ENCODE assay signal across 26 mouse cellular contexts in the genomic region with DNA sequence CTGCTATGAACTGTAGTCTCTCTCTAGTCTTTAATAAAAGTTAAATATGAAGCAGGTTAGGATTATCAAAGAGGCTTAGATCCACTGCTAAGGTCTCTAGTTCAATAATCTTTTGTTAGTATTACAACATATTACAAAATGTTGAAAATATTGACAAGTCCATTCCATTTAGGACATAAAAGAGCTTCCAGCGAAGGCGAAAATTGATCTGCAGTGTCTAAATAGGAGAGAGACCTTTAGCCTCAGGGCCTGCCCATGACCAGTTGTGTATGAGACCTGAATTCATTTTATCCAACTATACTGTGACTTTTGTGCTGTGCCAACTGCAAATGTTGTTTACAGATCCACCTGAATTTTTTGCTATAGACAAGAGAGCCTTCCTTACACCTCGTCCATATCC. TPM values are rescaled to one million over a fixed set of nuclear protein-coding genes. Genes with fewer than 3 reads are reported as not detected.
A peak's percentile ranks its signal among the peaks of the same experiment; 100 is the strongest.
DNase-seq lines count a peak whose midpoint lies in the region; ATAC-seq and TF ChIP-seq lines count a peak whose summit lies in the region.
"Had no signal": no experiment of that assay in that cellular context is flagged by ENCODE, and none has a peak within 500 bp of the region (broad histone marks: within the 10 kb centered on the region; RNA-seq: fewer than 3 reads in every experiment).

No protein-coding gene starts in this region.

- no peak for TF ChIP-seq POLR2A in liver, adult 2 months (IDR thresholded peaks at IDR 0.05; ENCODE audit: extremely low read depth, insufficient read depth, low read length)

- peak overlapping the region; percentile 100 for H3K27ac ChIP-seq in liver, adult 2 months (replicated peaks; ENCODE audit: insufficient read depth, low read depth, low read length)
- H3K27ac ChIP-seq in liver, embryonic 12.5 days, result no peak overlapping the region
- no peak overlapping the region; the same call in 1 of the 2 replicates for H3K27ac ChIP-seq in liver, embryonic 16.5 days (ENCODE audit: low read length)
- no peak overlapping the region for H3K27ac ChIP-seq in liver, embryonic 11.5 days (ENCODE audit: low read depth, low read length)
- H3K27ac ChIP-seq in liver, postnatal 0 days (ENCODE audit: low read depth), result peak overlapping the region; percentile 91

- H3K36me3 ChIP-seq in liver, adult 2 months (ENCODE audit: control insufficient read depth, insufficient read depth, low read length), result peaks cover 49% of the 10 kb centered on the region
- no peaks in the 10 kb centered on the region for H3K36me3 ChIP-seq in liver, embryonic 12.5 days
- no peaks in the 10 kb centered on the region for H3K36me3 ChIP-seq in liver, embryonic 16.5 days (ENCODE audit: control insufficient read depth, insufficient read depth)
- no peaks in the 10 kb centered on the region for H3K36me3 ChIP-seq in liver, embryonic 11.5 days (ENCODE audit: control insufficient read depth, insufficient read depth, low read length)
- H3K36me3 ChIP-seq in liver, postnatal 0 days (replicated peaks; ENCODE audit: insufficient read depth, low read length), result no peaks in the 10 kb centered on the region
- H3K36me3 ChIP-seq: G1E had no signal

- H3K27me3 ChIP-seq in liver, adult 2 months (ENCODE audit: control insufficient read depth, insufficient read depth, low read length), result no peaks in the 10 kb centered on the region
- H3K27me3 ChIP-seq in liver, embryonic 12.5 days (replicated peaks), result no peaks in the 10 kb centered on the region
- no peaks in the 10 kb centered on the region for H3K27me3 ChIP-seq in liver, embryonic 16.5 days (ENCODE audit: control insufficient read depth, insufficient read depth, low read depth, low read length)
- H3K27me3 ChIP-seq in liver, embryonic 11.5 days (replicated peaks; ENCODE audit: control insufficient read depth, insufficient read depth, low read length), result no peaks in the 10 kb centered on the region
- no peaks in the 10 kb centered on the region for H3K27me3 ChIP-seq in liver, postnatal 0 days (ENCODE audit: insufficient read depth, low read length)

- H3K4me1 ChIP-seq in liver, adult 2 months (ENCODE audit: control insufficient read depth, insufficient read depth, low read length), result peaks cover 29% of the 10 kb centered on the region
- H3K4me1 ChIP-seq in liver, embryonic 12.5 days, result no peaks in the 10 kb centered on the region
- no peaks in the 10 kb centered on the region for H3K4me1 ChIP-seq in liver, embryonic 16.5 days (ENCODE audit: control insufficient read depth, low read depth, low read length)
- no peaks in the 10 kb centered on the region for H3K4me1 ChIP-seq in liver, embryonic 11.5 days (replicated peaks; ENCODE audit: control insufficient read depth, insufficient read depth, low read length)
- H3K4me1 ChIP-seq in liver, postnatal 0 days (ENCODE audit: insufficient read depth), result no peaks in the 10 kb centered on the region

- peak overlapping the region; percentile 47 for H3K9ac ChIP-seq in liver, adult 2 months (ENCODE audit: low read depth, low read length)
- no peak overlapping the region for H3K9ac ChIP-seq in liver, embryonic 12.5 days
- H3K9ac ChIP-seq in liver, embryonic 16.5 days (ENCODE audit: low read depth, low read length), result no peak overlapping the region
- no peak overlapping the region for H3K9ac ChIP-seq in liver, embryonic 11.5 days (ENCODE audit: low read depth, low read length)
- no peak overlapping the region for H3K9ac ChIP-seq in liver, postnatal 0 days (replicated peaks)

- ATAC-seq in liver, embryonic 12.5 days, result no peak
- peak; percentile 67 for ATAC-seq in liver, embryonic 16.5 days (ENCODE audit: low read depth)
- ATAC-seq in liver, embryonic 11.5 days (replicated peaks; ENCODE audit: low FRiP score), result no peak
- ATAC-seq in liver, postnatal 0 days, result peak; percentile 98
- ATAC-seq: activated CD4-positive, CD25-positive, alpha-beta regulatory T cell, adult 4 months; CD4-positive, CD25-positive, alpha-beta regulatory T cell, adult 4 months; Patski had no signal

- peak; percentile 98 for DNase-seq in liver, adult 2 months (ENCODE audit: extremely low read depth, low read depth, low spot score)
- no peak for DNase-seq in liver, embryonic 11.5 days (ENCODE audit: low spot score)
- DNase-seq in liver, postnatal 0 days, result peak; percentile 16
- DNase-seq in liver, result no peak
- DNase-seq: adrenal gland, adult 2 months; adrenal gland, adult 8-10 months; adrenal gland, postnatal 10 days; adrenal gland, postnatal 14 days; adrenal gland, postnatal 25 days; adrenal gland, postnatal 36 days; B cell, adult 2 months; cerebellum, adult 11 months; cerebellum, adult 11-12 months; cerebellum, adult 18-20 months had no signal

- TF ChIP-seq CTCF in liver, adult 2 months (IDR thresholded peaks at IDR 0.05; ENCODE audit: low read depth, low read length), result no peak
- no peak for TF ChIP-seq CTCF in liver, postnatal 0 days (IDR thresholded peaks at IDR 0.05; ENCODE audit: low read depth)

- TF ChIP-seq EP300 in liver, postnatal 0 days (IDR thresholded peaks at IDR 0.05; ENCODE audit: low read depth), result peak; percentile 57; the same call in 1 of the 2 replicates

- H3K4me3 ChIP-seq in liver, adult 2 months (ENCODE audit: insufficient read depth, low read depth, low read length), result no peak overlapping the region
- no peak overlapping the region for H3K4me3 ChIP-seq in liver, embryonic 12.5 days
- H3K4me3 ChIP-seq in liver, embryonic 16.5 days (ENCODE audit: low read depth, low read length), result no peak overlapping the region
- H3K4me3 ChIP-seq in liver, embryonic 11.5 days (ENCODE audit: low read depth, low read length), result no peak overlapping the region
- H3K4me3 ChIP-seq in liver, postnatal 0 days (ENCODE audit: low read depth, low read length), result no peak overlapping the region

- no peak overlapping the region for H3K4me2 ChIP-seq in liver, embryonic 12.5 days
- H3K4me2 ChIP-seq in liver, embryonic 16.5 days (ENCODE audit: low read depth, low read length), result no peak overlapping the region
- no peak overlapping the region for H3K4me2 ChIP-seq in liver, embryonic 11.5 days
- H3K4me2 ChIP-seq in liver, postnatal 0 days (ENCODE audit: low read depth, low read length), result no peak overlapping the region

- 27% methylated on average over 3 of the region's 3 CpGs for WGBS in liver, adult 2 months
- 61% methylated on average over 3 of the region's 3 CpGs for WGBS in liver, embryonic 12.5 days (ENCODE audit: insufficient replicate concordance)
- 49% methylated on average over 3 of the region's 3 CpGs for WGBS in liver, embryonic 16.5 days (ENCODE audit: insufficient replicate concordance)
- whole genome bisulfite sequencing in liver, embryonic 11.5 days, result 67% methylated on average over 3 of the region's 3 CpGs
- 53% methylated on average over 3 of the region's 3 CpGs for WGBS in liver, postnatal 0 days (ENCODE audit: insufficient replicate concordance)

- no peaks in the 10 kb centered on the region for H3K9me3 ChIP-seq in liver, embryonic 12.5 days (replicated peaks)
- H3K9me3 ChIP-seq in liver, embryonic 16.5 days (replicated peaks; ENCODE audit: control insufficient read depth, low read length), result no peaks in the 10 kb centered on the region
- no peaks in the 10 kb centered on the region for H3K9me3 ChIP-seq in liver, embryonic 11.5 days (ENCODE audit: control insufficient read depth, low read length)
- no peaks in the 10 kb centered on the region for H3K9me3 ChIP-seq in liver, postnatal 0 days (ENCODE audit: low read length)

- 0 out of 2 replicates have a peak, but pooled peaks cover 3% of the 10 kb centered on the region for H3K79me2 ChIP-seq in liver, adult 2 months (ENCODE audit: control insufficient read depth, insufficient read depth, low read length)

RNA-seq across cellular contexts. Expression of gene Hsd3b5, which starts 0.4 kb away (rescaled TPM):
- 2.6 and 20.0 TPM in 2 replicates for total RNA-seq in liver, adult 2 months (2014; rRNA removed)
- polyA plus RNA-seq in liver, adult 2 months (2012; rRNA removed), result 2.4 and 24.1 TPM in 2 replicates
- polyA plus RNA-seq in liver, embryonic 12.5 days (2016; fragmentation: Nextera tagmentation; extraction: Ambion mirVana), result 0.07 TPM in 1 of 2 replicates, not detected in the other
- polyA plus RNA-seq in liver, embryonic 16.5 days (2015; fragmentation: Nextera tagmentation; extraction: Ambion mirVana), result 0.09 TPM in 1 of 2 replicates, not detected in the other
- not detected in 2 replicates for polyA plus RNA-seq in liver, embryonic 11.5 days (2014; fragmentation: Nextera tagmentation; extraction: Ambion mirVana)
- polyA plus RNA-seq in liver, postnatal 0 days (2015; fragmentation: Nextera tagmentation; extraction: Ambion mirVana), result 0.36 and 0.49 TPM in 2 replicates
- total RNA-seq: adrenal gland, adult 18-20 months; adrenal gland, adult 2 months; adrenal gland, adult 8-10 months; adrenal gland, postnatal 25 days; adrenal gland, postnatal 36 days; CH12.LX; ES-E14; MEL had no signal
- polyA plus RNA-seq: activated CD4-positive, CD25-positive, alpha-beta regulatory T cell, adult 4 months; adrenal gland, adult 2 months; brain, embryonic 14.5 days; C2C12; CD4-positive, CD25-positive, alpha-beta regulatory T cell, adult 4 months; G1E; Patski had no signal

RNA-seq across cellular contexts. Expression of gene Gm10681, which starts 41.0 kb away (rescaled TPM):
- total RNA-seq in liver, adult 2 months (2014; rRNA removed), result 0.13 and 0.37 TPM in 2 replicates
- not detected in 2 replicates for polyA plus RNA-seq in liver, adult 2 months (2012; rRNA removed)
- polyA plus RNA-seq in liver, embryonic 12.5 days (2016; fragmentation: Nextera tagmentation; extraction: Ambion mirVana), result 0.08 TPM in 2 replicates
- polyA plus RNA-seq in liver, embryonic 16.5 days (2015; fragmentation: Nextera tagmentation; extraction: Ambion mirVana), result 0.12 TPM in 1 of 2 replicates, not detected in the other
- 0.11 and 0.22 TPM in 2 replicates for polyA plus RNA-seq in liver, embryonic 11.5 days (2014; fragmentation: Nextera tagmentation; extraction: Ambion mirVana)
- polyA plus RNA-seq in liver, postnatal 0 days (2015; fragmentation: Nextera tagmentation; extraction: Ambion mirVana), result 0.40 and 0.78 TPM in 2 replicates
- total RNA-seq: adrenal gland, adult 18-20 months; adrenal gland, adult 2 months; adrenal gland, adult 8-10 months; adrenal gland, postnatal 25 days; adrenal gland, postnatal 36 days; CH12.LX; ES-E14; MEL had no signal
- polyA plus RNA-seq: activated CD4-positive, CD25-positive, alpha-beta regulatory T cell, adult 4 months; adrenal gland, adult 2 months; brain, embryonic 14.5 days; C2C12; CD4-positive, CD25-positive, alpha-beta regulatory T cell, adult 4 months; G1E had no signal

Comparison
In these comparisons a context has a peak if more than half of its experiments do, and no peak if none do; other contexts are left out.
1. DNase-seq: peak in liver, adult 2 months (single experiment) and liver, postnatal 0 days (single experiment); none in liver, embryonic 11.5 days (single experiment) and liver (single experiment).
2. H3K27ac ChIP-seq: peak in liver, adult 2 months (single experiment) and liver, postnatal 0 days (single experiment); none in liver, embryonic 12.5 days (single experiment), liver, embryonic 16.5 days (single experiment) and liver, embryonic 11.5 days (single experiment).
3. ATAC-seq: peak in liver, embryonic 16.5 days (single experiment) and liver, postnatal 0 days (single experiment); none in liver, embryonic 12.5 days (single experiment) and liver, embryonic 11.5 days (single experiment).